Mouse (Mus musculus) right cerebral cortex, adult 18-20 months (tissue): Measurements from ENCODE around the gene Rhd.
A peak's percentile ranks its signal among the peaks of the same experiment; 100 is the strongest.

Experiments used
- DNase-seq: peaks from one replicate; pipeline ENCODE4 v3.0.0; 2022; ENCODE audit warnings: mixed read lengths

Rhd gene

DNA sequence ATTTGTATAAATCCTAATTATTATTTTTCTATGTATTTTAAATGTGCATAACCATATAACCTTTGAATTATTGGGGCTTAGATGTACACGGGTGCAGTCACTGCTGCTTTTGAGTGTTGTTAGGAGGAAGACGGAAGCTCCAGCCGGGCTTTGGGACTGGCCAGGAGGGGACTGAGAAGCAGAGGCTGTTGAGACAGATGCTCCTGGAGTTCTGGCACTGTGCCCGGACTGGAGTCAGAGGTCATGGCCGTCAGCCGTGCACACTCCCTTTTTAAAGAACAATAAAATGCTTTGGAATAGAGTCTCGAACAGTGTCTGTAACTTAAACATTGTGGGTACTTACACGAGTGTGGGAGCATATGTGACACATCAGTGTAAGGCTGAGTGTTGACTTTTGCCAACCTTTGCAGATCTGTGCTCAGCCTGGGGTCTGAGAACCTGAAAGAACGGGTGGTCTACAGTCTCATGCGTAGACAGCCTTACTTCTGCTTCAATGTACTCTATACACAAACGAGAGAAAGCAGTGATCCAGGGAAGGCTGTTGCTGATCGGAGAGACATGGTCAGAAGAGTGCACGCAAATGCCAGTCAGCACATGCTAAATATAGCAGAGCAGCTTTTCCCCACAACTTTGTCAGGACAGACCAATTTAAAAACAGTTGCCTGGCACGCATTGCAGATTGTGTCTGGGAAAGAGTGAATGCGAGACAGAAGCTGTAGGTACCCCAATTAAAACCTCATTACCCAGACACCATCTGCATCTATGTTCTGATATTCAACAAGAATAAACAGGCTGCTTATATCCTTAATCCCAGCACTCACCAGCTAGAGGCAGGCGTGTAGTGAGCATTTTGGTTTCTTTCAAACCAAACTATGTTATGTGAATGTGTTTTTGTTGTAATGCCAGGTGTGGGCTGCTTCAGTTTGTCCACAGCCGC lies 73.2 kb downstream of the Rhd start:
- DNase-seq = no peak

DNA sequence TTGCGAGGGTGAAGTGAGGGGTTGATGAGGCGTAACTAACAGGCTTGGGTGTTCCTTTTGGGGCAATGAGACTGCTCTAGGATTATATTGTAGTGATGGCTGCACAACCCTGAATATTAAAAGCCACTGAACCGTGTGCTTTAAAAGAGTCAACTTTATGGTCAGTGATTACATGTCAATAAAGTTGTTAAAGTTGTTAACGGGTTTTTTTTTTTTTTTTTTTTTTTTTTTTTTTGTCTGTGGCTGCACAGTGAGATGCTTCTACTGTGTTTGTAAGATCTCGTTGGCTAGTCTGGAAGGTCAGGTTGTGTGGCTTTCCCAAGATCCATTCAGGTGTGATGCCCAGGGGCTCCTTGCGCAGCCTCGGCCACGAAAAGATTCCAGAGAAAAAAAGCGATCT lies 75.6 kb downstream of the Rhd start:
- no peak for DNase-seq

DNA sequence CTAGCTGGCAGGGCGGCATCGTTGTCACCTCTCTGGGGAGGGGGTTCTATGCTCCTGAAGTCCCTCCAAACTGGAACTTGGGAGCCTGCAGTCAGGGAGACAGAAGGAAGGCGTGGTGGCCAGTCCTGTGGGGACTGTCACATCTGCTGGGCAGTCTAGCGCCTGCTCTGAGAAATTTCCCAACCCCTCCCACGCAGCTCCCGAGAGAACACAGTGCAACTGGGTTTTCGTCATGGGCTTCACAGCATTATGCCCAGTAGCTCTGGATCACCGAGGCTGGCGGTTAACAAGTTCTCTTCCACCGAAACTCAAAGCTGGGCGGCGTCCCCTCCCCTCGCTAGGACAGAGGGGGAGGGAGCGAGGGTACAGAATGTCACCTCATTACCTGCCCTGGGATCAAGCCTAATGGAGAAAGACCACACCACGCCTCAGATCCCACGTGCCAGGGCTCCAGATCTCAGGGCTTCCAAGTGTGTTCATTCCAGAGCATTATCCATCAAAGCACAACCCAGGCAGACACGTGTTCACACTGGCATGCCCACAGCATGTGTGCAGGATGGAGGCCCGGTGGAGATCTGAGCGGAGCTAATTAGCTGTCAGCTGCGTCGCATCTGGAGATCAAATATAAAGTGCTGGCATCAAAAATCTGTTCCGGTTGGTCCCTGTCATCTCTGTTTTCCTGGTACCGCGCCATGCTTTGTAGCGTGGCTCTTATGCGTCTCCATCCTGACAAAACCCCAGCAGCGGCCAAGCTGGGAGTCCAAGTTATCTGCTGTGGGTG lies 79.6 kb downstream of the Rhd start:
- peak; percentile 73 for DNase-seq
